Mouse (Mus musculus) MEL (cell line): ENCODE measurements around the gene Spem1. TPM values are rescaled to one million over a fixed set of nuclear protein-coding genes. Genes with fewer than 3 reads are reported as not detected.

Experiments used
- DNase-seq: peaks from one replicate; pipeline ENCODE4 v3.0.0; 2011; ENCODE audit warnings: low read depth, low spot score
- H3K27ac ChIP-seq: 2 replicates; pipeline ENCODE4 v1.5.1; 2012; ENCODE audit warnings: low read depth, mild to moderate bottlenecking, control low read depth, low read length, moderate library complexity; ENCODE audit not compliant: control insufficient read depth
- H3K27me3 ChIP-seq, 2 experiments: fragments of 150-350 bp in 1 of 2; sonication (generic) in 1 of 2; 2 replicates each; pipeline ENCODE4 v1.6.1; 2012; ENCODE audit warnings: low read length in 2 of 2, mild to moderate bottlenecking in 2 of 2, improper control_type of control experiment in 1 of 2, moderate library complexity in 1 of 2; ENCODE audit not compliant: insufficient read depth in 2 of 2, control insufficient read depth in 1 of 2
- H3K36me3 ChIP-seq, 2 experiments: 2 replicates each; pipeline ENCODE4 v1.6.1; 2012 to 2014; ENCODE audit warnings: low read length in 2 of 2, improper control_type of control experiment in 1 of 2, inconsistent platforms in 1 of 2, mild to moderate bottlenecking in 1 of 2; ENCODE audit not compliant: insufficient read depth in 2 of 2, control insufficient read depth in 1 of 2
- H3K4me1 ChIP-seq, 2 experiments: fragments of 150-350 bp in 1 of 2; sonication (generic) in 1 of 2; 2 replicates each; pipeline ENCODE4 v1.6.1; 2012; ENCODE audit warnings: low read length in 2 of 2, improper control_type of control experiment in 1 of 2, mild to moderate bottlenecking in 1 of 2; ENCODE audit not compliant: insufficient read depth in 2 of 2, control insufficient read depth in 1 of 2
- H3K4me3 ChIP-seq, 2 experiments: fragments of 150-350 bp in 1 of 2; sonication (generic) in 1 of 2; 2 replicates each; pipeline ENCODE4 v1.5.1; 2012; ENCODE audit warnings: low read depth in 2 of 2, low read length in 2 of 2, mild to moderate bottlenecking in 2 of 2, moderate library complexity in 2 of 2, control low read depth in 1 of 2, improper control_type of control experiment in 1 of 2; ENCODE audit not compliant: control insufficient read depth in 1 of 2, insufficient read depth in 1 of 2
- H3K79me2 ChIP-seq: 2 replicates; pipeline ENCODE4 v1.6.1; 2012; ENCODE audit warnings: mild to moderate bottlenecking, low read length, moderate library complexity; ENCODE audit not compliant: control insufficient read depth, poor library complexity, insufficient read depth
- H3K9ac ChIP-seq: 2 replicates; pipeline ENCODE4 v1.6.1; 2012; ENCODE audit warnings: low read depth, mild to moderate bottlenecking, control low read depth, low read length, moderate library complexity; ENCODE audit not compliant: control insufficient read depth, poor library complexity, severe bottlenecking
- H3K9me3 ChIP-seq: fragments of 150-350 bp; sonication (generic); replicated peaks from 2 replicates; pipeline ENCODE4 v1.6.1; 2012; ENCODE audit warnings: mild to moderate bottlenecking, low read length, improper control_type of control experiment, moderate library complexity; ENCODE audit not compliant: insufficient read depth
- BHLHE40 ChIP-seq: IDR thresholded peaks from 2 replicates; pipeline ENCODE4 v1.6.1; 2012; ENCODE audit warnings: low read depth, mild to moderate bottlenecking, inconsistent platforms, low read length, improper control_type of control experiment, borderline replicate concordance
- CHD1 ChIP-seq: IDR thresholded peaks from 2 replicates; pipeline ENCODE4 v1.6.1; 2012; ENCODE audit warnings: low read depth, mild to moderate bottlenecking, inconsistent platforms, low read length, improper control_type of control experiment
- CHD2 ChIP-seq: IDR thresholded peaks from 2 replicates; pipeline ENCODE4 v1.6.1; 2011; ENCODE audit warnings: low read length, improper control_type of control experiment
- CTCF ChIP-seq, 3 experiments: IDR thresholded peaks in 2 of 3; conservative IDR thresholded peaks in 1 of 3; 2 replicates each; pipeline ENCODE4 v1.5.1; 2011 to 2012; ENCODE audit warnings: low read length in 3 of 3, low read depth in 2 of 3, mild to moderate bottlenecking in 2 of 3, improper control_type of control experiment in 1 of 3, inconsistent platforms in 1 of 3, mixed read lengths in 1 of 3, moderate library complexity in 1 of 3; ENCODE audit not compliant: control insufficient read depth in 1 of 3, insufficient read depth in 1 of 3, poor library complexity in 1 of 3, severe bottlenecking in 1 of 3
- E2F4 ChIP-seq: IDR thresholded peaks from 2 replicates; pipeline ENCODE4 v1.6.1; 2011; ENCODE audit warnings: low read depth, low read length, improper control_type of control experiment, borderline replicate concordance
- ELF1 ChIP-seq: IDR thresholded peaks from 2 replicates; pipeline ENCODE4 v1.6.1; 2014; ENCODE audit warnings: low read depth, mild to moderate bottlenecking, inconsistent platforms, low read length, improper control_type of control experiment, moderate library complexity
- EP300 ChIP-seq, 2 experiments: IDR thresholded peaks; 2 replicates each; pipeline ENCODE4 v1.6.1; 2011; ENCODE audit warnings: improper control_type of control experiment in 2 of 2, low read length in 2 of 2, low read depth in 1 of 2, mild to moderate bottlenecking in 1 of 2
- ETS1 ChIP-seq: IDR thresholded peaks from 2 replicates; pipeline ENCODE4 v1.6.1; 2012; ENCODE audit warnings: low read depth, mild to moderate bottlenecking, inconsistent platforms, low read length, improper control_type of control experiment, moderate library complexity
- GABPA ChIP-seq: IDR thresholded peaks from 2 replicates; pipeline ENCODE4 v1.6.1; 2012; ENCODE audit warnings: low read depth, mild to moderate bottlenecking, inconsistent platforms, low read length, improper control_type of control experiment, moderate library complexity
- GATA1 ChIP-seq: IDR thresholded peaks from 2 replicates; pipeline ENCODE4 v1.6.1; 2011; ENCODE audit warnings: low read depth, low read length, improper control_type of control experiment
- HCFC1 ChIP-seq: IDR thresholded peaks from 2 replicates; pipeline ENCODE4 v1.6.1; 2012; ENCODE audit warnings: low read depth, mild to moderate bottlenecking, inconsistent platforms, low read length, improper control_type of control experiment, moderate library complexity
- JUND ChIP-seq: IDR thresholded peaks from 2 replicates; pipeline ENCODE4 v1.6.1; 2011; ENCODE audit warnings: low read depth, mild to moderate bottlenecking, improper control_type of control experiment, low read length
- KAT2A ChIP-seq: conservative IDR thresholded peaks from 2 replicates; pipeline ENCODE4 v1.6.1; 2012; ENCODE audit warnings: low read depth, low read length, improper control_type of control experiment, inconsistent platforms
- MAFK ChIP-seq: IDR thresholded peaks from 2 replicates; pipeline ENCODE4 v1.6.1; 2011; ENCODE audit warnings: low read depth, mild to moderate bottlenecking, low read length, improper control_type of control experiment, borderline replicate concordance
- MAX ChIP-seq: IDR thresholded peaks from 2 replicates; pipeline ENCODE4 v1.6.1; 2011; ENCODE audit warnings: low read length, improper control_type of control experiment
- MAZ ChIP-seq: IDR thresholded peaks from 2 replicates; pipeline ENCODE4 v1.6.1; 2012; ENCODE audit warnings: low read depth, mild to moderate bottlenecking, inconsistent platforms, low read length, improper control_type of control experiment
- MEF2A ChIP-seq: IDR thresholded peaks from 2 replicates; pipeline ENCODE4 v1.6.1; 2014; ENCODE audit warnings: low read depth, mild to moderate bottlenecking, inconsistent platforms, low read length, improper control_type of control experiment; ENCODE audit not compliant: poor library complexity, insufficient replicate concordance, severe bottlenecking; ENCODE audit errors: extremely low read depth
- MXI1 ChIP-seq: IDR thresholded peaks from 2 replicates; pipeline ENCODE4 v1.6.1; 2011; ENCODE audit warnings: mild to moderate bottlenecking, low read depth, low read length, improper control_type of control experiment
- MYB ChIP-seq: IDR thresholded peaks from 2 replicates; pipeline ENCODE4 v1.6.1; 2011; ENCODE audit warnings: mild to moderate bottlenecking, low read depth, low read length, improper control_type of control experiment
- MYC ChIP-seq: IDR thresholded peaks from 2 replicates; pipeline ENCODE4 v1.6.1; 2011; ENCODE audit warnings: low read depth, mild to moderate bottlenecking, low read length, improper control_type of control experiment, moderate library complexity
- NELFE ChIP-seq: IDR thresholded peaks from 2 replicates; pipeline ENCODE4 v1.6.1; 2011; ENCODE audit warnings: low read depth, low read length, improper control_type of control experiment
- NRF1 ChIP-seq: IDR thresholded peaks from 2 replicates; pipeline ENCODE4 v1.6.1; 2014; ENCODE audit warnings: low read depth, mild to moderate bottlenecking, inconsistent platforms, low read length, improper control_type of control experiment, moderate library complexity; ENCODE audit not compliant: poor library complexity, insufficient read depth, severe bottlenecking
- POLR2A ChIP-seq, 2 experiments: IDR thresholded peaks; 2 replicates each; pipeline ENCODE4 v1.6.1; 2011 to 2012; ENCODE audit warnings: low read length in 2 of 2, mild to moderate bottlenecking in 2 of 2, control low read depth in 1 of 2, improper control_type of control experiment in 1 of 2, low read depth in 1 of 2, moderate library complexity in 1 of 2; ENCODE audit not compliant: control insufficient read depth in 1 of 2, insufficient read depth in 1 of 2, poor library complexity in 1 of 2
- POLR2AphosphoS2 ChIP-seq: IDR thresholded peaks from 2 replicates; pipeline ENCODE4 v1.6.1; 2011; ENCODE audit warnings: low read length, improper control_type of control experiment
- RAD21 ChIP-seq: IDR thresholded peaks from 2 replicates; pipeline ENCODE4 v1.6.1; 2011; ENCODE audit warnings: mild to moderate bottlenecking, low read depth, low read length, improper control_type of control experiment
- RCOR1 ChIP-seq: IDR thresholded peaks from 2 replicates; pipeline ENCODE4 v1.6.1; 2012; ENCODE audit warnings: low read depth, mild to moderate bottlenecking, inconsistent platforms, low read length, improper control_type of control experiment
- SIN3A ChIP-seq: IDR thresholded peaks from 2 replicates; pipeline ENCODE4 v1.6.1; 2012; ENCODE audit warnings: low read length, improper control_type of control experiment, inconsistent platforms
- SMC3 ChIP-seq: IDR thresholded peaks from 2 replicates; pipeline ENCODE4 v1.6.1; 2011; ENCODE audit warnings: low read depth, low read length, improper control_type of control experiment
- TAL1 ChIP-seq: IDR thresholded peaks from 2 replicates; pipeline ENCODE4 v1.6.1; 2012; ENCODE audit warnings: mild to moderate bottlenecking, inconsistent platforms, low read length, moderate library complexity, mixed read lengths
- TBP ChIP-seq: IDR thresholded peaks from 2 replicates; pipeline ENCODE4 v1.8.0; 2011; ENCODE audit warnings: low read depth, low read length, improper control_type of control experiment
- TCF12 ChIP-seq: IDR thresholded peaks from 2 replicates; pipeline ENCODE4 v1.6.1; 2014; ENCODE audit warnings: low read depth, mild to moderate bottlenecking, inconsistent platforms, low read length, improper control_type of control experiment, moderate library complexity
- UBTF ChIP-seq: IDR thresholded peaks from 2 replicates; pipeline ENCODE4 v1.6.1; 2012; ENCODE audit warnings: low read depth, mild to moderate bottlenecking, inconsistent platforms, low read length, improper control_type of control experiment, moderate library complexity, borderline replicate concordance; ENCODE audit not compliant: insufficient read depth
- USF1 ChIP-seq: IDR thresholded peaks from 2 replicates; pipeline ENCODE4 v1.6.1; 2014; ENCODE audit warnings: low read depth, mild to moderate bottlenecking, inconsistent platforms, low read length, improper control_type of control experiment, moderate library complexity
- USF2 ChIP-seq, 2 experiments: IDR thresholded peaks; 2 replicates each; pipeline ENCODE4 v1.6.1; 2011 to 2012; ENCODE audit warnings: improper control_type of control experiment in 2 of 2, low read length in 2 of 2, borderline replicate concordance in 1 of 2, inconsistent platforms in 1 of 2, low read depth in 1 of 2, mild to moderate bottlenecking in 1 of 2; ENCODE audit not compliant: insufficient read depth in 1 of 2
- ZC3H11A ChIP-seq: IDR thresholded peaks from 2 replicates; pipeline ENCODE4 v1.6.1; 2012; ENCODE audit warnings: low read depth, mild to moderate bottlenecking, inconsistent platforms, low read length, improper control_type of control experiment
- ZKSCAN1 ChIP-seq: IDR thresholded peaks from 2 replicates; pipeline ENCODE4 v1.6.1; 2012; ENCODE audit warnings: low read depth, mild to moderate bottlenecking, inconsistent platforms, low read length, improper control_type of control experiment, moderate library complexity
- ZMIZ1 ChIP-seq: IDR thresholded peaks from 2 replicates; pipeline ENCODE4 v1.6.1; 2012; ENCODE audit warnings: low read depth, mild to moderate bottlenecking, inconsistent platforms, low read length, improper control_type of control experiment, moderate library complexity
- ZNF384 ChIP-seq: IDR thresholded peaks from 2 replicates; pipeline ENCODE4 v1.6.1; 2012; ENCODE audit warnings: low read depth, mild to moderate bottlenecking, inconsistent platforms, low read length, improper control_type of control experiment
- polyA plus RNA-seq, 2 experiments: library from polyadenylated mRNA; stranded (reverse) in 1 of 2; unstranded in 1 of 2; fragments of >175 nt in 1 of 2; fragments of >200 nt in 1 of 2; gene quantifications; 2 replicates each; pipeline versions ENCODE4 v1.2.1 to v1.2.4; 2012; ENCODE audit warnings: low replicate concordance in 2 of 2, low read depth in 1 of 2; ENCODE audit not compliant: insufficient read length in 2 of 2, insufficient read depth in 1 of 2, missing spikeins in 1 of 2
- total RNA-seq: library from RNA; depleted of rRNA; stranded (reverse); fragments of 300-350 nt; gene quantifications from 2 replicates; pipeline ENCODE4 v1.2.3, GENCODE M21; 2012

Gene Spem1
- total and polyA plus RNA-seq, 3 experiments, result 0.15 to 0.19 TPM; not detected in 1

GRCm38 (mm10) chr11:69815155-69815554 lies 6.8 kb downstream of the Spem1 start, which contains the start of gene Gm39566:
Gm39566 (minus strand) TSS chr11:69815298.
- H3K4me3 ChIP-seq, result no peak within 1 kb of the TSS
- peaks cover 2 to 5% of the 10 kb centered on the region in 2 experiments for H3K27me3 ChIP-seq
- H3K36me3 ChIP-seq, result no peaks in the 10 kb centered on the region
- H3K9ac ChIP-seq, result no peak within 1 kb of the TSS
- no peak within 1 kb of the TSS for H3K27ac ChIP-seq
- H3K4me1 ChIP-seq, result no peaks in the 10 kb centered on the region
- no peaks in the 10 kb centered on the region for H3K9me3 ChIP-seq
- no peaks in the 10 kb centered on the region for H3K79me2 ChIP-seq
- no peak for DNase-seq
- no peak for TF ChIP-seq CHD2
- no peak for TF ChIP-seq EP300 (IDR thresholded peaks at IDR 0.05; ENCODE audit: low read depth in 1 of 2, low read length in 2 of 2)
- no peak for TF ChIP-seq BHLHE40
- no peak for TF ChIP-seq ZMIZ1
- TF ChIP-seq NELFE, result no peak
- no peak for TF ChIP-seq NRF1
- TF ChIP-seq MAX, result no peak
- TF ChIP-seq ZNF384, result no peak
- no peak for TF ChIP-seq USF1
- TF ChIP-seq ETS1, result no peak
- no peak for TF ChIP-seq KAT2A
- no peak for TF ChIP-seq SIN3A
- TF ChIP-seq POLR2A (IDR thresholded peaks at IDR 0.05; ENCODE audit: control insufficient read depth in 1 of 2, insufficient read depth in 1 of 2, low read depth in 1 of 2, low read length in 2 of 2, poor library complexity in 1 of 2), result no peak
- TF ChIP-seq MEF2A, result no peak
- no peak for TF ChIP-seq MXI1
- no peak for TF ChIP-seq GABPA
- no peak for TF ChIP-seq MAFK
- no peak for TF ChIP-seq TBP
- no peak for TF ChIP-seq USF2 (IDR thresholded peaks at IDR 0.05; ENCODE audit: borderline replicate concordance in 1 of 2, insufficient read depth in 1 of 2, low read depth in 1 of 2, low read length in 2 of 2)
- no peak for TF ChIP-seq GATA1
- TF ChIP-seq SMC3, result 0 out of 2 replicates have a peak, but pooled peaks have one; percentile 30
- TF ChIP-seq TCF12, result no peak
- TF ChIP-seq CTCF (IDR thresholded peaks at IDR 0.05 in 2 of 3, conservative IDR thresholded peaks at IDR 0.05 in 1 of 3; ENCODE audit: control insufficient read depth in 1 of 3, insufficient read depth in 1 of 3, low read depth in 2 of 3, low read length in 3 of 3, poor library complexity in 1 of 3, severe bottlenecking in 1 of 3), result peak in 2 of 3 experiments; percentile 29 to 31; a peak in 3 of 6 replicates
- no peak for TF ChIP-seq TAL1
- no peak for TF ChIP-seq RCOR1
- no peak for TF ChIP-seq UBTF
- no peak for TF ChIP-seq HCFC1
- 0 out of 2 replicates have a peak, but pooled peaks have one; percentile 38 for TF ChIP-seq MAZ
- no peak for TF ChIP-seq MYC
- TF ChIP-seq JUND, result no peak
- no peak for TF ChIP-seq E2F4
- no peak for TF ChIP-seq CHD1
- TF ChIP-seq MYB, result no peak
- no peak for TF ChIP-seq POLR2AphosphoS2
- TF ChIP-seq ELF1, result no peak
- TF ChIP-seq ZKSCAN1, result no peak
- peak; percentile 10 for TF ChIP-seq RAD21
- 0 out of 2 replicates have a peak, but pooled peaks have one; percentile 22 for TF ChIP-seq ZC3H11A
